Mouse (Mus musculus) ES-Bruce4 (cell line): ENCODE results near the gene Paxx. TPM values are rescaled to one million over a fixed set of nuclear protein-coding genes. Genes with fewer than 3 reads are reported as not detected.

Experiments
- H3K27ac ChIP-seq: 2 replicates; pipeline ENCODE4 v1.5.1; 2012; ENCODE audit warnings: low read length, inconsistent platforms; ENCODE audit not compliant: insufficient read depth
- H3K27me3 ChIP-seq: 2 replicates; pipeline ENCODE4 v1.6.1; 2012; ENCODE audit warnings: mild to moderate bottlenecking, low read length, inconsistent platforms; ENCODE audit not compliant: control insufficient read depth, poor library complexity, insufficient read depth, severe bottlenecking
- H3K36me3 ChIP-seq: 2 replicates; pipeline ENCODE4 v1.6.1; 2012; ENCODE audit warnings: inconsistent platforms, mild to moderate bottlenecking, low read length, moderate library complexity; ENCODE audit not compliant: control insufficient read depth, poor library complexity, insufficient read depth, severe bottlenecking
- H3K4me1 ChIP-seq: one replicate; pipeline ENCODE4 v1.8.1; 2011; ENCODE audit warnings: low read length; ENCODE audit not compliant: control insufficient read depth, insufficient read depth
- H3K4me3 ChIP-seq: 2 replicates; pipeline ENCODE4 v1.5.1; 2011; ENCODE audit warnings: low read depth, mild to moderate bottlenecking, low read length
- H3K9ac ChIP-seq: 2 replicates; pipeline ENCODE4 v1.6.1; 2012; ENCODE audit warnings: low read depth, mild to moderate bottlenecking, inconsistent platforms; ENCODE audit not compliant: poor library complexity, severe bottlenecking
- H3K9me3 ChIP-seq: replicated peaks from 2 replicates; pipeline ENCODE4 v1.6.1; 2012; ENCODE audit warnings: mild to moderate bottlenecking, low read length, inconsistent platforms; ENCODE audit not compliant: control insufficient read depth, poor library complexity, insufficient read depth, severe bottlenecking
- CTCF ChIP-seq: IDR thresholded peaks from one replicate; pipeline ENCODE4 v1.8.1; 2011; ENCODE audit warnings: low read depth, low read length
- EP300 ChIP-seq: IDR thresholded peaks from 2 replicates; pipeline ENCODE4 v1.6.1; 2011; ENCODE audit warnings: low read depth, low read length; ENCODE audit not compliant: insufficient read depth
- POLR2A ChIP-seq: IDR thresholded peaks from one replicate; pipeline ENCODE4 v1.8.1; 2011; ENCODE audit warnings: low read length; ENCODE audit not compliant: insufficient read depth
- polyA plus RNA-seq: library from polyadenylated mRNA; stranded (reverse); fragments of >200 nt; gene quantifications from 2 replicates; pipeline ENCODE4 v1.2.4, GENCODE M21; 2011; ENCODE audit warnings: low read depth; ENCODE audit not compliant: missing spikeins, insufficient read depth, insufficient read length

Gene Paxx
- polyA plus RNA-seq, 1 experiment = 3.7 TPM

GRCm38 (mm10) chr2:25458911-25459310 is 2.0 kb downstream of the Paxx start:
- Histone ChIP-seq H3K9me3 (no peaks in the 10 kb centered on the region), H3K9ac (no peak overlapping the region), H3K4me3 (no peak overlapping the region), H3K27ac (no peak overlapping the region), H3K27me3 (no peaks in the 10 kb centered on the region), H3K4me1 (peaks cover 9% of the 10 kb centered on the region), H3K36me3 (no peaks in the 10 kb centered on the region)
- TF ChIP-seq EP300 (no peak), CTCF (no peak), POLR2A (no peak)

DNA sequence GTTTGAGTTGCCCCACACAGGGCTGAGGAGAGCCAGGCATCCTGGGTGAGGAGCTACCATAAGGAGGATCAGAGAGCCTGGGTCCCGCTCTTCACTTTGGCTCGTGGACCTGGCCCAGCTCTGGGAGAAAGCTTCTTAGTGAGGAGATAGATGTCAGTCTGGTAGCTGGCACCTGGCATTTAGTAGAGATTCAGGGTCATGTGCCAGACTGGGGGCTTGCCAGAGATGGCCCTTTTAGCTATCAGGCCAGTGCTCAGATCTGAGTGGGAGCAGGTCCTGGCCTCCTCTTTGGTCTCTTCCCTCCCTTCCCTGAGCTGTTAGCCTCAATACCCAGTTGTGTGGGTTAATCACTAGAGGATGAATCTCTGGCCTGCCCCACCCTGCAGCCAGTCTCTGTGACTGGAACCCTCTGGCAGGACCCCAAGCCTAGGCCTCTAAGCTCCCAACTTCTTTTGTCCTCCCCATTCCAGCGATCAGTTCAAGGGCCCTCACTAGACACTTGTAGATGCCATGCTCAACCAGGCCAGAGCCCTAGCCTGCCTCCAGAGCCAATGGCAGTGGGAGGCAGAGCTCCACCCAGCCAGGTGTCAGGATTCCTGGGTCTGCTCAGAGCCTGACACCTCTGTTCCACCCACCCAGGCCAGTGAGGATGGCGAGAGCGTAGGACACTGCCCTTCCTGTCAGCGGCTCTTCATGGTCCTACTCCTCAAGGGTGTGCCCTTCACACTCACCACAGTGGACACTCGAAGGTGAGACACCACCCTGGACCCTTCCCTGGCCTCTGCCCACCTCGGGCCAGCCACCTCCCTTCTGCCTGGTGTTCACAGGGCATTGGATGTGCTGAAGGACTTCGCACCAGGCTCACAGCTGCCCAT is 3.6 kb downstream of the Paxx start:
- Histone ChIP-seq H3K27me3 (no peaks in the 10 kb centered on the region), H3K27ac (no peak overlapping the region), H3K4me3 (no peak overlapping the region), H3K9me3 (no peaks in the 10 kb centered on the region), H3K9ac (no peak overlapping the region), H3K36me3 (no peaks in the 10 kb centered on the region), H3K4me1 (peaks cover 9% of the 10 kb centered on the region)
- no peak for TF ChIP-seq CTCF
- no peak for TF ChIP-seq POLR2A
- TF ChIP-seq EP300 = no peak

GRCm38 (mm10) chr2:25456205-25456953 is 4.5 kb downstream of the Paxx start, which contains the start of gene Clic3:
Gene Clic3, plus strand, starts transcription at chr2:25456838.
- H3K9ac ChIP-seq = no peak within 1 kb of the TSS
- no peak for TF ChIP-seq EP300
- no peak for TF ChIP-seq POLR2A
- no peak for TF ChIP-seq CTCF
- H3K9me3 ChIP-seq = no peaks in the 10 kb centered on the region
- peaks cover 8% of the 10 kb centered on the region for H3K4me1 ChIP-seq
- H3K4me3 ChIP-seq = no peak within 1 kb of the TSS
- H3K36me3 ChIP-seq = no peaks in the 10 kb centered on the region
- no peaks in the 10 kb centered on the region for H3K27me3 ChIP-seq
- no peak within 1 kb of the TSS for H3K27ac ChIP-seq

GRCm38 (mm10) chr2:25452951-25453350 is 7.9 kb downstream of the Paxx start:
- Histone ChIP-seq H3K9me3 (no peaks in the 10 kb centered on the region), H3K9ac (no peak overlapping the region), H3K36me3 (no peaks in the 10 kb centered on the region), H3K4me1 (peaks cover 7% of the 10 kb centered on the region), H3K4me3 (no peak overlapping the region), H3K27ac (no peak overlapping the region), H3K27me3 (no peaks in the 10 kb centered on the region)
- no peak for TF ChIP-seq CTCF
- no peak for TF ChIP-seq EP300
- TF ChIP-seq POLR2A = no peak

DNA sequence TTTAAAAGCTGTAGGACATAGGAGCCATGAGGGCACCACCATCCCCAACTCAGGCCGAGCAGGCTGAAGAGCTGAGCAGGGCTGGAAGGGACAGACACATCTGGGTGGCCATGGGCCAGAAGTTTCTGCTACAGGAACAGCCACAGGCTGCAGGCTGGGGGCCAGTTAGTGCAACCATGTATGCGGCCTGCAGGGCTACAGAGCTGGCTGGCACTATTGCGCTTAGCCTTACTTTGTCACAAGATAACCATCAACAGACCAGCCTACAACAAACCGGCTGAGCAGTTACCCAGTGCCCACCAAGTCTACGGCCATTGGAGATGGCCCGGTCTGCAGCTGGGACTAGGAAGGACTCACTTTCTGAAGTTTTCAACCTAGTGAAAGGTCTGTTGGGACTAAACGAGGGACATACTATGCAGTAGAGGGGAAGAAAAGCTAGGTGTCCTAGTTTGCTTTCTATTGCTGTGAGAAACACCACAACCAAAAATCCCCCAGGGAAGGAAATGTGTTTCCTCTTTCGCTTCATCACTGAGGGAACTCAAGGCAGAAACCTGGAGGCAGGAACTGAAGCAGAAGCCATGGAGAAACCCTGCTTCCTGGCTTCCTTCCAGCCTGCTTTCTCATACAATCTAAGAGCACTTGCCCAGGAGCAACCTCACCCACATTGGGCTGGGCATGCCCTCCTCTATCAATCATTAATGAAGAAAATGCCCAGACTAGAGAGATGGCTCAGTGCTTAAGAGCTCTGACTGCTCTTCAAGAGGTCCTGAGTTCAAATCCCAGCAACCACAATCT is 9.8 kb downstream of the Paxx start:
- H3K9ac ChIP-seq = no peak overlapping the region
- no peak overlapping the region for H3K4me3 ChIP-seq
- H3K27ac ChIP-seq = no peak overlapping the region
- H3K36me3 ChIP-seq = no peaks in the 10 kb centered on the region
- peaks cover 2% of the 10 kb centered on the region for H3K4me1 ChIP-seq
- H3K9me3 ChIP-seq = no peaks in the 10 kb centered on the region
- TF ChIP-seq POLR2A = no peak
- TF ChIP-seq EP300 = no peak
- no peak for TF ChIP-seq CTCF
- H3K27me3 ChIP-seq = no peaks in the 10 kb centered on the region
